In the genomic region with DNA sequence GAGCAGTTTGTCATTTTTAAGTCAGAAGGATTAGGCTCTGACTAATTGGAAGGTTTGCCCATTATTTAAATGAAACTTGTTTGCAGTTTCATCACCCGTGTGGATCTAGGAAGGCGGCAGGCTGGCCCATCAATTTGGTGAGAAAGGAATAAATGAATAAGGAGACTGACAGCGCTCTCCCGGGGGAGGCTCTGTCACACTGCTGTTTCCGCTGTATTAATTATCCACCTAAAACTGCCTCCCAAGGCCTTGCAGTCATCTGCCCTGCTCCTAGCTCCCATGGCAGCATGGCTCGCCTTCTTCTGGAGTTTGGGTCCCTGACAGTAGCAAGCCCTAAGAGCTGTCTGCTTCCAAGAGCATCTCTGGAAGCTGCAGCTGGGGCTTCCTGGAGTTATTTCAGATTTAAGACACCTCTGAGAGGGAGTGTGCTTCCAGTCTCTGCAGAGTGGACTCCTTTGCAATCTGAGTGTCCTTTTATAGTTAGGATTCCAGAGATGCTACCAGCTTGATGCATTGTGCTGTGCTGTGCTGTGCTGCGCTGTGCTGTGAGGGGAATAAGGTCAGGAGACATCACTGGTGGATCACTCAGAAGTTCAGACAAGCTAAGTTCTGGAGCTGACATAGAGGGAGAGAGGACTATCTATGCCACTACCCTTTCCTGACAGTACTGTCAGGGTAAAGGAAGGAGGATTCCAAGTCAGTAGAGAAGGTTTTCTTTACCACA, we compare ENCODE assay signal across 13 mouse cellular contexts.
A peak's percentile ranks its signal among the peaks of the same experiment; 100 is the strongest.
DNase-seq lines count a peak whose midpoint lies in the region; ATAC-seq and TF ChIP-seq lines count a peak whose summit lies in the region.
"Had no signal": no experiment of that assay in that cellular context is flagged by ENCODE, and none has a peak within 500 bp of the region (broad histone marks: within the 10 kb centered on the region; RNA-seq: fewer than 3 reads in every experiment).

No protein-coding gene starts in this region.

- 14% methylated on average over 7 of the region's 7 CpGs for WGBS in hindbrain, embryonic 14.5 days
- 21% methylated on average over 7 of the region's 7 CpGs for WGBS in midbrain, embryonic 13.5 days
- WGBS in liver, postnatal 0 days (ENCODE audit: insufficient replicate concordance): 57% methylated on average over 7 of the region's 7 CpGs

- no peak overlapping the region for H3K4me3 ChIP-seq in hindbrain, embryonic 14.5 days (replicated peaks; ENCODE audit: low read length)
- no peak overlapping the region for H3K4me3 ChIP-seq in midbrain, embryonic 13.5 days (replicated peaks)
- no peak overlapping the region for H3K4me3 ChIP-seq in liver, postnatal 0 days (ENCODE audit: low read depth, low read length)
- H3K4me3 ChIP-seq: liver, embryonic 15.5 days; stomach, embryonic 15.5 days had no signal

- no peak for TF ChIP-seq CTCF in liver, postnatal 0 days (IDR thresholded peaks at IDR 0.05; ENCODE audit: low read depth)

- H3K36me3 ChIP-seq in hindbrain, embryonic 14.5 days (replicated peaks; ENCODE audit: control insufficient read depth, insufficient read depth): no peaks in the 10 kb centered on the region
- no peaks in the 10 kb centered on the region for H3K36me3 ChIP-seq in midbrain, embryonic 13.5 days
- H3K36me3 ChIP-seq in liver, postnatal 0 days (replicated peaks; ENCODE audit: insufficient read depth, low read length): no peaks in the 10 kb centered on the region
- H3K36me3 ChIP-seq: liver, embryonic 15.5 days; stomach, embryonic 15.5 days had no signal

- H3K4me1 ChIP-seq in hindbrain, embryonic 14.5 days (replicated peaks; ENCODE audit: control insufficient read depth, insufficient read depth, low read length): peaks cover 10% of the 10 kb centered on the region; the same call in 1 of the 2 replicates
- peaks cover 12% of the 10 kb centered on the region for H3K4me1 ChIP-seq in midbrain, embryonic 13.5 days (replicated peaks)
- no peaks in the 10 kb centered on the region for H3K4me1 ChIP-seq in liver, postnatal 0 days (ENCODE audit: insufficient read depth)
- H3K4me1 ChIP-seq: liver, embryonic 15.5 days; stomach, embryonic 15.5 days had no signal

- peak; percentile 37; the same call in 1 of the 2 replicates for ATAC-seq in hindbrain, embryonic 14.5 days (ENCODE audit: low FRiP score)
- peak; percentile 78 for ATAC-seq in midbrain, embryonic 13.5 days
- no peak for ATAC-seq in liver, postnatal 0 days

- peak; percentile 70 for DNase-seq in MN1 (ENCODE audit: low spot score)
- DNase-seq in embryo, embryonic 10.5 days (ENCODE audit: low spot score): peak; percentile 37
- DNase-seq in hindbrain, embryonic 14.5 days (ENCODE audit: low spot score): peak; percentile 30
- no peak for DNase-seq in ovary, adult 18-20 months (ENCODE audit: low spot score)
- DNase-seq in adrenal gland, postnatal 10 days: no peak
- DNase-seq in testis, postnatal 10 days (ENCODE audit: low spot score): no peak
- no peak for DNase-seq in liver, postnatal 0 days
- DNase-seq: heart, adult 18-20 months had no signal

- TF ChIP-seq EP300 in liver, postnatal 0 days (IDR thresholded peaks at IDR 0.05; ENCODE audit: low read depth): no peak

- no peak overlapping the region for H3K9ac ChIP-seq in hindbrain, embryonic 14.5 days
- no peak overlapping the region for H3K9ac ChIP-seq in midbrain, embryonic 13.5 days (replicated peaks)
- no peak overlapping the region for H3K9ac ChIP-seq in liver, postnatal 0 days (replicated peaks)
- H3K9ac ChIP-seq: liver, embryonic 15.5 days; stomach, embryonic 15.5 days had no signal

- H3K9me3 ChIP-seq in hindbrain, embryonic 14.5 days (ENCODE audit: control insufficient read depth, low read length): no peaks in the 10 kb centered on the region
- no peaks in the 10 kb centered on the region for H3K9me3 ChIP-seq in midbrain, embryonic 13.5 days
- H3K9me3 ChIP-seq in liver, postnatal 0 days (ENCODE audit: low read length): no peaks in the 10 kb centered on the region
- H3K9me3 ChIP-seq: liver, embryonic 15.5 days; stomach, embryonic 15.5 days had no signal

- H3K4me2 ChIP-seq in hindbrain, embryonic 14.5 days (replicated peaks): 0 out of 2 replicates have a peak overlapping the region, but pooled peaks have one; percentile 3
- H3K4me2 ChIP-seq in midbrain, embryonic 13.5 days (replicated peaks): no peak overlapping the region
- H3K4me2 ChIP-seq in liver, postnatal 0 days (ENCODE audit: low read depth, low read length): no peak overlapping the region
- H3K4me2 ChIP-seq: liver, embryonic 15.5 days; stomach, embryonic 15.5 days had no signal

- H3K27me3 ChIP-seq in hindbrain, embryonic 14.5 days (ENCODE audit: control insufficient read depth, insufficient read depth, low read length): no peaks in the 10 kb centered on the region
- H3K27me3 ChIP-seq in midbrain, embryonic 13.5 days: no peaks in the 10 kb centered on the region
- no peaks in the 10 kb centered on the region for H3K27me3 ChIP-seq in liver, postnatal 0 days (ENCODE audit: insufficient read depth, low read length)
- H3K27me3 ChIP-seq: CH12.LX; liver, embryonic 15.5 days; stomach, embryonic 15.5 days had no signal

- no peak overlapping the region for H3K27ac ChIP-seq in hindbrain, embryonic 14.5 days
- H3K27ac ChIP-seq in midbrain, embryonic 13.5 days: peak overlapping the region; percentile 47
- H3K27ac ChIP-seq in liver, postnatal 0 days (ENCODE audit: low read depth): no peak overlapping the region
- H3K27ac ChIP-seq: kidney, postnatal 0 days; liver, embryonic 15.5 days; stomach, embryonic 15.5 days had no signal

Comparison
In these comparisons a context has a peak if more than half of its experiments do, and no peak if none do; other contexts are left out.
1. DNase-seq: peak in MN1 (single experiment), embryo, embryonic 10.5 days (single experiment) and hindbrain, embryonic 14.5 days (single experiment); none in ovary, adult 18-20 months (single experiment), adrenal gland, postnatal 10 days (single experiment), testis, postnatal 10 days (single experiment) and liver, postnatal 0 days (single experiment).